Mouse (Mus musculus) megakaryocyte, embryonic 14.5 days (primary cell): ENCODE measurements around the gene Afap1. TPM values are rescaled to one million over a fixed set of nuclear protein-coding genes. Genes with fewer than 3 reads are reported as not detected.

Experiments used
- H3K27me3 ChIP-seq: replicated peaks from 2 replicates; pipeline ENCODE3; 2012; ENCODE audit warnings: inconsistent platforms
- H3K36me3 ChIP-seq: replicated peaks from 2 replicates; pipeline ENCODE3; 2012; ENCODE audit warnings: low read length, inconsistent platforms, mixed read lengths
- H3K4me1 ChIP-seq: 2 replicates; pipeline ENCODE4 v1.6.1; 2012; ENCODE audit warnings: inconsistent platforms
- H3K4me3 ChIP-seq: replicated peaks from 2 replicates; pipeline ENCODE3; 2012; ENCODE audit warnings: moderate library complexity, mild to moderate bottlenecking, inconsistent platforms
- H3K9me3 ChIP-seq: 2 replicates; pipeline ENCODE4 v1.6.1; 2012; ENCODE audit warnings: inconsistent platforms
- FLI1 ChIP-seq: IDR thresholded peaks from 2 replicates; pipeline ENCODE4 v1.6.1; 2012; ENCODE audit warnings: low read length, inconsistent platforms, mixed read lengths
- GATA1 ChIP-seq: IDR thresholded peaks from 3 replicates; pipeline ENCODE4 v1.6.1; 2012; ENCODE audit warnings: mixed read lengths, low read length, inconsistent platforms, borderline replicate concordance
- polyA plus RNA-seq: library from polyadenylated mRNA; stranded (reverse); fragments of >175 nt; gene quantifications from 2 replicates; pipeline ENCODE4 v1.2.3, GENCODE M21; 2012; ENCODE audit warnings: low replicate concordance; ENCODE audit not compliant: insufficient read depth

Gene Afap1
- polyA plus RNA-seq, 1 experiment = 0.21 TPM

- H3K4me1 ChIP-seq = no peaks in the 10 kb centered on the region
- H3K4me3 ChIP-seq = no peak overlapping the region
- H3K9me3 ChIP-seq = peaks cover 16% of the 10 kb centered on the region
- no peak for TF ChIP-seq FLI1
- TF ChIP-seq GATA1 = no peak
- H3K36me3 ChIP-seq = no peaks in the 10 kb centered on the region
- H3K27me3 ChIP-seq = peaks cover 21% of the 10 kb centered on the region
Observed at GRCm38 (mm10) chr5:35965036-35965435, 71.9 kb downstream of the Afap1 start.

- peaks cover 7% of the 10 kb centered on the region for H3K4me1 ChIP-seq
- TF ChIP-seq GATA1 (no peak), FLI1 (no peak)
- peaks cover 25% of the 10 kb centered on the region for H3K27me3 ChIP-seq
- peaks cover 16% of the 10 kb centered on the region for H3K9me3 ChIP-seq
- no peaks in the 10 kb centered on the region for H3K36me3 ChIP-seq
- no peak overlapping the region for H3K4me3 ChIP-seq
Observed at GRCm38 (mm10) chr5:35969857-35970256, 76.7 kb downstream of the Afap1 start.

GRCm38 (mm10) chr5:35970380-35971105 lies 77.4 kb downstream of the Afap1 start:
- TF ChIP-seq FLI1 (no peak), GATA1 (no peak)
- peaks cover 25% of the 10 kb centered on the region for H3K27me3 ChIP-seq
- H3K4me1 ChIP-seq = peaks cover 7% of the 10 kb centered on the region
- no peaks in the 10 kb centered on the region for H3K36me3 ChIP-seq
- H3K4me3 ChIP-seq = no peak overlapping the region
- H3K9me3 ChIP-seq = peaks cover 16% of the 10 kb centered on the region

- no peak overlapping the region for H3K4me3 ChIP-seq
- H3K4me1 ChIP-seq = peaks cover 7% of the 10 kb centered on the region
- H3K27me3 ChIP-seq = peaks cover 25% of the 10 kb centered on the region
- no peaks in the 10 kb centered on the region for H3K36me3 ChIP-seq
- TF ChIP-seq FLI1 = no peak
- TF ChIP-seq GATA1 = no peak
- H3K9me3 ChIP-seq = peaks cover 5% of the 10 kb centered on the region; the same call in 1 of the 2 replicates
Observed at GRCm38 (mm10) chr5:35971841-35972578, 78.9 kb downstream of the Afap1 start.

GRCm38 (mm10) chr5:35972739-35973138 lies 79.6 kb downstream of the Afap1 start:
- peaks cover 7% of the 10 kb centered on the region for H3K4me1 ChIP-seq

GRCm38 (mm10) chr5:35973800-35974199 lies 80.7 kb downstream of the Afap1 start:
- H3K9me3 ChIP-seq = no peaks in the 10 kb centered on the region
- H3K36me3 ChIP-seq = no peaks in the 10 kb centered on the region
- no peak overlapping the region for H3K4me3 ChIP-seq
- H3K4me1 ChIP-seq = peaks cover 7% of the 10 kb centered on the region
- TF ChIP-seq GATA1 (no peak), FLI1 (no peak)
- peaks cover 20% of the 10 kb centered on the region for H3K27me3 ChIP-seq

More at GRCm38 (mm10) chr5:35972739-35973138, 79.6 kb downstream of the Afap1 start:
- no peaks in the 10 kb centered on the region for H3K9me3 ChIP-seq
- TF ChIP-seq FLI1 (no peak), GATA1 (no peak)
- H3K27me3 ChIP-seq = peaks cover 24% of the 10 kb centered on the region
- H3K4me3 ChIP-seq = no peak overlapping the region
- H3K36me3 ChIP-seq = no peaks in the 10 kb centered on the region

- no peaks in the 10 kb centered on the region for H3K9me3 ChIP-seq
- no peaks in the 10 kb centered on the region for H3K36me3 ChIP-seq
- H3K4me3 ChIP-seq = no peak overlapping the region
- peaks cover 17% of the 10 kb centered on the region for H3K27me3 ChIP-seq
- TF ChIP-seq FLI1 (no peak), GATA1 (no peak)
- peaks cover 7% of the 10 kb centered on the region for H3K4me1 ChIP-seq
Observed at GRCm38 (mm10) chr5:35974265-35974664, 81.1 kb downstream of the Afap1 start.

- Histone ChIP-seq H3K36me3 (no peaks in the 10 kb centered on the region), H3K27me3 (peaks cover 13% of the 10 kb centered on the region), H3K4me1 (peaks cover 2% of the 10 kb centered on the region), H3K9me3 (no peaks in the 10 kb centered on the region), H3K4me3 (no peak overlapping the region)
- TF ChIP-seq FLI1 (no peak), GATA1 (no peak)
Observed at GRCm38 (mm10) chr5:35975681-35976080, 82.6 kb downstream of the Afap1 start.

- H3K9me3 ChIP-seq = no peaks in the 10 kb centered on the region
- H3K36me3 ChIP-seq = no peaks in the 10 kb centered on the region
- TF ChIP-seq FLI1 (no peak), GATA1 (no peak)
- peaks cover 26% of the 10 kb centered on the region for H3K27me3 ChIP-seq
- H3K4me1 ChIP-seq = no peaks in the 10 kb centered on the region; the same call in 1 of the 2 replicates
- H3K4me3 ChIP-seq = no peak overlapping the region
Observed at GRCm38 (mm10) chr5:35980542-35980941, 87.4 kb downstream of the Afap1 start.

- H3K9me3 ChIP-seq = no peaks in the 10 kb centered on the region
- no peaks in the 10 kb centered on the region; the same call in 1 of the 2 replicates for H3K4me1 ChIP-seq
- H3K27me3 ChIP-seq = peaks cover 26% of the 10 kb centered on the region
- TF ChIP-seq FLI1 (no peak), GATA1 (no peak)
- H3K4me3 ChIP-seq = no peak overlapping the region
- H3K36me3 ChIP-seq = no peaks in the 10 kb centered on the region
Observed at GRCm38 (mm10) chr5:35981341-35981740, 88.2 kb downstream of the Afap1 start.

- Histone ChIP-seq H3K4me3 (no peak overlapping the region), H3K4me1 (no peaks in the 10 kb centered on the region; the same call in 1 of the 2 replicates), H3K9me3 (no peaks in the 10 kb centered on the region), H3K27me3 (peaks cover 26% of the 10 kb centered on the region), H3K36me3 (no peaks in the 10 kb centered on the region)
- TF ChIP-seq GATA1 (no peak), FLI1 (no peak)
Observed at GRCm38 (mm10) chr5:35981976-35982375, 88.9 kb downstream of the Afap1 start.
